ENCODE assay signal across 18 mouse cellular contexts in genomic region chr2:38168606-38169005, GRCm38 (mm10).
DNase-seq lines count a peak whose midpoint lies in the region; ATAC-seq and TF ChIP-seq lines count a peak whose summit lies in the region.
"Had no signal": no experiment of that assay in that cellular context is flagged by ENCODE, and none has a peak within 500 bp of the region (broad histone marks: within the 10 kb centered on the region; RNA-seq: fewer than 3 reads in every experiment).

No protein-coding gene starts in this region.

- H3K4me1 ChIP-seq in intestine, embryonic 16.5 days (ENCODE audit: control insufficient read depth, insufficient read depth, low read length): no peaks in the 10 kb centered on the region
- no peaks in the 10 kb centered on the region for H3K4me1 ChIP-seq in intestine, postnatal 0 days (replicated peaks; ENCODE audit: control insufficient read depth, insufficient read depth, low read length)
- no peaks in the 10 kb centered on the region for H3K4me1 ChIP-seq in stomach, embryonic 16.5 days (ENCODE audit: control insufficient read depth, insufficient read depth, low read length)
- H3K4me1 ChIP-seq: embryonic facial prominence, embryonic 12.5 days; hindbrain, embryonic 15.5 days had no signal

- TF ChIP-seq CTCF in intestine, postnatal 0 days (IDR thresholded peaks at IDR 0.05; ENCODE audit: low read depth): no peak

- no peaks in the 10 kb centered on the region for H3K27me3 ChIP-seq in intestine, embryonic 16.5 days (replicated peaks; ENCODE audit: control insufficient read depth, insufficient read depth, low read length)
- H3K27me3 ChIP-seq in intestine, postnatal 0 days (replicated peaks; ENCODE audit: control insufficient read depth, insufficient read depth, low read length): no peaks in the 10 kb centered on the region
- H3K27me3 ChIP-seq in stomach, embryonic 16.5 days (ENCODE audit: control insufficient read depth, insufficient read depth, low read length): no peaks in the 10 kb centered on the region
- H3K27me3 ChIP-seq: embryonic facial prominence, embryonic 12.5 days; forebrain, embryonic 12.5 days; heart, embryonic 13.5 days; hindbrain, embryonic 15.5 days had no signal

- no peaks in the 10 kb centered on the region for H3K9me3 ChIP-seq in intestine, embryonic 16.5 days (ENCODE audit: control insufficient read depth, low read length)
- H3K9me3 ChIP-seq in intestine, postnatal 0 days (ENCODE audit: control insufficient read depth): no peaks in the 10 kb centered on the region
- H3K9me3 ChIP-seq in stomach, embryonic 16.5 days (replicated peaks; ENCODE audit: control insufficient read depth, low read length): no peaks in the 10 kb centered on the region
- H3K9me3 ChIP-seq: embryonic facial prominence, embryonic 12.5 days; forebrain, embryonic 12.5 days; heart, embryonic 13.5 days; hindbrain, embryonic 15.5 days had no signal

- DNase-seq in brain, adult 2 months (ENCODE audit: low read depth, low spot score): peak; percentile 27
- DNase-seq in large intestine, adult 2 months (ENCODE audit: low read depth, low spot score): peak; percentile 45
- no peak for DNase-seq in urinary bladder, postnatal 4 days (ENCODE audit: low spot score in 2 of 2)
- DNase-seq in urinary bladder, postnatal 25 days (ENCODE audit: low spot score): no peak
- DNase-seq: adrenal gland, postnatal 10 days; cerebellum, adult 11-12 months; cerebellum, adult 9-10 months; cerebellum, postnatal 25 days; gastrocnemius, postnatal 10 days; heart, postnatal 36 days had no signal

- 0 out of 2 replicates have a peak, but pooled peaks have one; percentile 38 for ATAC-seq in intestine, embryonic 16.5 days
- no peak for ATAC-seq in intestine, postnatal 0 days
- ATAC-seq in stomach, embryonic 16.5 days (ENCODE audit: insufficient read depth, low FRiP score): peak; percentile 68; the same call in 1 of the 2 replicates
- ATAC-seq: forebrain, embryonic 16.5 days had no signal

- H3K4me2 ChIP-seq in intestine, embryonic 16.5 days (ENCODE audit: low read depth, low read length): no peak overlapping the region
- no peak overlapping the region for H3K4me2 ChIP-seq in intestine, postnatal 0 days (replicated peaks; ENCODE audit: low read depth)
- no peak overlapping the region for H3K4me2 ChIP-seq in stomach, embryonic 16.5 days (ENCODE audit: low read depth, low read length)
- H3K4me2 ChIP-seq: embryonic facial prominence, embryonic 12.5 days; forebrain, embryonic 12.5 days; heart, embryonic 13.5 days; hindbrain, embryonic 15.5 days had no signal

- H3K4me3 ChIP-seq in intestine, embryonic 16.5 days (ENCODE audit: low read length): no peak overlapping the region
- H3K4me3 ChIP-seq in intestine, postnatal 0 days (ENCODE audit: low read depth, low read length): no peak overlapping the region
- H3K4me3 ChIP-seq in stomach, embryonic 16.5 days (replicated peaks; ENCODE audit: low read length): no peak overlapping the region
- H3K4me3 ChIP-seq: embryonic facial prominence, embryonic 12.5 days; forebrain, embryonic 12.5 days; heart, embryonic 13.5 days; hindbrain, embryonic 15.5 days had no signal

- no peak overlapping the region for H3K9ac ChIP-seq in intestine, embryonic 16.5 days (ENCODE audit: low read depth, low read length)
- no peak overlapping the region for H3K9ac ChIP-seq in intestine, postnatal 0 days (ENCODE audit: low read depth, low read length)
- H3K9ac ChIP-seq in stomach, embryonic 16.5 days (ENCODE audit: low read length): no peak overlapping the region
- H3K9ac ChIP-seq: embryonic facial prominence, embryonic 12.5 days; forebrain, embryonic 12.5 days; heart, embryonic 13.5 days; hindbrain, embryonic 15.5 days had no signal

- WGBS in intestine, embryonic 16.5 days: 58% methylated on average over 3 of the region's 3 CpGs
- 46% methylated on average over 3 of the region's 3 CpGs for WGBS in intestine, postnatal 0 days
- 30% methylated on average over 3 of the region's 3 CpGs for WGBS in large intestine, adult 2 months
- WGBS in stomach, embryonic 16.5 days: 65% methylated on average over 3 of the region's 3 CpGs

- H3K36me3 ChIP-seq in intestine, embryonic 16.5 days (ENCODE audit: control insufficient read depth, insufficient read depth, low read length): no peaks in the 10 kb centered on the region
- H3K36me3 ChIP-seq in intestine, postnatal 0 days (ENCODE audit: control insufficient read depth, insufficient read depth): no peaks in the 10 kb centered on the region
- no peaks in the 10 kb centered on the region for H3K36me3 ChIP-seq in stomach, embryonic 16.5 days (ENCODE audit: control insufficient read depth, insufficient read depth, low read length)
- H3K36me3 ChIP-seq: embryonic facial prominence, embryonic 12.5 days; forebrain, embryonic 12.5 days; heart, embryonic 13.5 days; hindbrain, embryonic 15.5 days had no signal

- H3K27ac ChIP-seq in intestine, embryonic 16.5 days (ENCODE audit: low read length): no peak overlapping the region
- no peak overlapping the region for H3K27ac ChIP-seq in intestine, postnatal 0 days (ENCODE audit: low read depth, low read length)
- no peak overlapping the region for H3K27ac ChIP-seq in stomach, embryonic 16.5 days (ENCODE audit: low read length)
- H3K27ac ChIP-seq: embryonic facial prominence, embryonic 12.5 days; forebrain, embryonic 12.5 days; heart, embryonic 13.5 days; hindbrain, embryonic 15.5 days had no signal

Comparison
In these comparisons a context has a peak if more than half of its experiments do, and no peak if none do; other contexts are left out.
1. DNase-seq: peak in brain, adult 2 months (single experiment) and large intestine, adult 2 months (single experiment); none in urinary bladder, postnatal 4 days (0 of 2) and urinary bladder, postnatal 25 days (single experiment).